Mouse (Mus musculus) midbrain, embryonic 12.5 days (tissue): ENCODE measurements around the gene Ust. TPM values are rescaled to one million over a fixed set of nuclear protein-coding genes. Genes with fewer than 3 reads are reported as not detected.
A peak's percentile ranks its signal among the peaks of the same experiment; 100 is the strongest.

Experiments
- ATAC-seq: fragments of 200-750 bp; cut with Nextera tagmentation; 2 replicates; pipeline ENCODE4 v1.8.0; 2017; ENCODE audit warnings: low read depth, moderate TSS enrichment, moderate library complexity; ENCODE audit not compliant: low FRiP score
- H3K27ac ChIP-seq: fragments of 300-500 bp; sonication (generic); replicated peaks from 2 replicates; pipeline ENCODE4 v1.5.1; 2016; ENCODE audit warnings: mild to moderate bottlenecking
- H3K27me3 ChIP-seq: fragments of 300-500 bp; sonication (generic); 2 replicates; pipeline ENCODE4 v1.6.1; 2016; ENCODE audit warnings: mild to moderate bottlenecking
- H3K36me3 ChIP-seq: fragments of 300-500 bp; sonication (generic); 2 replicates; pipeline ENCODE4 v1.6.1; 2016
- H3K4me1 ChIP-seq: fragments of 300-500 bp; sonication (generic); 2 replicates; pipeline ENCODE4 v1.6.1; 2016
- H3K4me2 ChIP-seq: fragments of 300-500 bp; sonication (generic); replicated peaks from 2 replicates; pipeline ENCODE4 v1.6.1; 2016; ENCODE audit warnings: mild to moderate bottlenecking, moderate library complexity
- H3K4me3 ChIP-seq: fragments of 300-500 bp; sonication (generic); 2 replicates; pipeline ENCODE4 v1.5.1; 2016; ENCODE audit warnings: mild to moderate bottlenecking
- H3K9ac ChIP-seq: fragments of 300-500 bp; sonication (generic); replicated peaks from 2 replicates; pipeline ENCODE4 v1.6.1; 2016; ENCODE audit warnings: mild to moderate bottlenecking, moderate library complexity
- H3K9me3 ChIP-seq: fragments of 300-500 bp; sonication (generic); 2 replicates; pipeline ENCODE4 v1.6.1; 2016; ENCODE audit warnings: mild to moderate bottlenecking
- WGBS: fragments of 180-500 bp; shearing (Covaris S2); methylation state at CpG from one replicate; pipeline ENCODE4 v1.1.7; 2016; 5-methylcytosine and 5-hydroxymethylcytosine counted together
- polyA plus RNA-seq: library from polyadenylated mRNA; unstranded; fragments of >200 nt; fragmentation: Nextera tagmentation; extraction: Ambion mirVana; gene quantifications from 2 replicates; pipeline ENCODE4 v1.2.1, GENCODE M21; 2016

The Ust gene
- polyA plus RNA-seq, 1 experiment from 2014 or later, result 4.0 TPM

GRCm38 (mm10) chr10:8297214-8297613 lies 221.4 kb downstream of the Ust start:
- no peak overlapping the region for H3K4me3 ChIP-seq
- H3K9me3 ChIP-seq, result no peaks in the 10 kb centered on the region
- ATAC-seq, result no peak
- H3K4me1 ChIP-seq, result peaks cover 5% of the 10 kb centered on the region; the same call in 1 of the 2 replicates
- 11% methylated on average over 2 of the region's 2 CpGs for WGBS
- H3K36me3 ChIP-seq, result no peaks in the 10 kb centered on the region
- no peaks in the 10 kb centered on the region for H3K27me3 ChIP-seq
- no peak overlapping the region for H3K9ac ChIP-seq
- H3K27ac ChIP-seq, result no peak overlapping the region
- no peak overlapping the region for H3K4me2 ChIP-seq

GRCm38 (mm10) chr10:8290661-8291060 lies 228.0 kb downstream of the Ust start:
- H3K4me2 ChIP-seq, result no peak overlapping the region
- H3K4me1 ChIP-seq, result 0 out of 2 replicates have a peak, but pooled peaks cover 3% of the 10 kb centered on the region
- ATAC-seq, result no peak
- no peak overlapping the region for H3K27ac ChIP-seq
- no peaks in the 10 kb centered on the region for H3K27me3 ChIP-seq
- H3K36me3 ChIP-seq, result no peaks in the 10 kb centered on the region
- no peak overlapping the region for H3K9ac ChIP-seq
- H3K4me3 ChIP-seq, result no peak overlapping the region
- 57% methylated on average over 5 of the region's 5 CpGs for WGBS
- no peaks in the 10 kb centered on the region for H3K9me3 ChIP-seq

DNA sequence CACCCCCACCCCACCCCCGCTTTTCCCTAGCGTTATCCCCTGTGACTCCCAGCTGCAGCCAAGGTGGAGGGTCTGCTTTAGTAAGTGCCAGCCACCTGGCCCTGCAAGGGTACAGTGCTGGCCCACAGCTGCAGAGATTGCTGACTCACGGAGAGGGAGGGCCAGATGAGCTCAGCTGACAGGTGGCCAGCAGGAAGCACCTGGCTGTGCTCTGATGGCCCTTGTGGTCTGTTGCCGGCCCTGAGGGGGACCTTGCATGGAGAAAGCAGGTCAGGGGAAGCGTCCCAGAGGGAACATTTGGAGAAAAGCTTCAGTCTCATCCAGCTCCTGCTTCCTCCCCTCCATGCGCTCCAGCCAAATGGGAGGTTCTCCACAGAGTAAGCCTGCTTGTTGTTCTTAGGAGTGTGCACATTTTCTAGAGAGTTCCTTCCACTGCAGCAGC lies 231.3 kb downstream of the Ust start:
- Histone ChIP-seq H3K4me1 (0 out of 2 replicates have a peak, but pooled peaks cover 3% of the 10 kb centered on the region), H3K27ac (no peak overlapping the region), H3K4me3 (no peak overlapping the region), H3K36me3 (no peaks in the 10 kb centered on the region), H3K9me3 (no peaks in the 10 kb centered on the region), H3K9ac (no peak overlapping the region), H3K4me2 (no peak overlapping the region), H3K27me3 (no peaks in the 10 kb centered on the region)
- WGBS, result 21% methylated on average over 6 of the region's 6 CpGs
- ATAC-seq, result no peak

- H3K36me3 ChIP-seq, result no peaks in the 10 kb centered on the region
- 0 out of 2 replicates have a peak, but pooled peaks cover 3% of the 10 kb centered on the region for H3K4me1 ChIP-seq
- no peak overlapping the region for H3K4me2 ChIP-seq
- no peak overlapping the region for H3K4me3 ChIP-seq
- no peaks in the 10 kb centered on the region for H3K9me3 ChIP-seq
- no peak overlapping the region for H3K9ac ChIP-seq
- no peaks in the 10 kb centered on the region for H3K27me3 ChIP-seq
- 77% methylated on average over 3 of the region's 3 CpGs for WGBS
- no peak for ATAC-seq
- no peak overlapping the region for H3K27ac ChIP-seq
These were observed 234.6 kb downstream of the Ust start for GRCm38 (mm10) chr10:8283991-8284390.

- Histone ChIP-seq H3K9me3 (no peaks in the 10 kb centered on the region), H3K4me3 (no peak overlapping the region), H3K27me3 (no peaks in the 10 kb centered on the region), H3K4me1 (no peaks in the 10 kb centered on the region), H3K36me3 (no peaks in the 10 kb centered on the region), H3K27ac (no peak overlapping the region), H3K9ac (no peak overlapping the region), H3K4me2 (no peak overlapping the region)
- 77% methylated on average over 5 of the region's 5 CpGs for WGBS
- no peak for ATAC-seq
These were observed 241.5 kb downstream of the Ust start for GRCm38 (mm10) chr10:8277094-8277493.

DNA sequence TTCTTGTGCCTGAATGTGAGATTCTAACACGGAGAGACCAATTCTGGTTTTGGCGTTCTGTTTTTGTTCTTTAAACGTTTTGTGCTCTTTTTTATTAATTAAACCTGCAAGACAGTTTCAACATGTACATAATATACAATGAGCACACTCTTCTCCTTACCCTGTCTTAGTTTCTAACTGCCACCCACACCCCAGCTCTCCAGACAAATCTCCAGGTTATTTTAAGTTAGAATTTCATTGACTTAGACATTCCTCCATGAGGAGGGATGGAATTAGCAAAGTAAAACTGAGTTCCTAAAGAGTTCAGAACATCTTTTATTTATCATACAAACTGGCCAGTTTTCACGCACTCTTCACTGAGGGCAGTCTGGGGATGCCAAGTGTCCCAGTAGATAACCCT lies 248.9 kb downstream of the Ust start:
- no peaks in the 10 kb centered on the region for H3K27me3 ChIP-seq
- H3K4me1 ChIP-seq, result no peaks in the 10 kb centered on the region
- 94% methylated on average over 4 of the region's 4 CpGs for WGBS
- no peak overlapping the region for H3K27ac ChIP-seq
- ATAC-seq, result no peak
- no peak overlapping the region for H3K4me3 ChIP-seq
- no peak overlapping the region for H3K9ac ChIP-seq
- H3K4me2 ChIP-seq, result no peak overlapping the region
- H3K36me3 ChIP-seq, result no peaks in the 10 kb centered on the region
- no peaks in the 10 kb centered on the region for H3K9me3 ChIP-seq

- H3K27ac ChIP-seq, result no peak overlapping the region
- no peak overlapping the region for H3K9ac ChIP-seq
- H3K9me3 ChIP-seq, result no peaks in the 10 kb centered on the region
- ATAC-seq, result no peak
- H3K4me1 ChIP-seq, result no peaks in the 10 kb centered on the region
- 54% methylated on average over 4 of the region's 4 CpGs for WGBS
- no peaks in the 10 kb centered on the region for H3K36me3 ChIP-seq
- no peak overlapping the region for H3K4me3 ChIP-seq
- H3K27me3 ChIP-seq, result no peaks in the 10 kb centered on the region
- no peak overlapping the region for H3K4me2 ChIP-seq
These were observed 258.9 kb downstream of the Ust start for GRCm38 (mm10) chr10:8259716-8260115.

- Histone ChIP-seq H3K4me2 (no peak overlapping the region), H3K9ac (no peak overlapping the region), H3K4me1 (no peaks in the 10 kb centered on the region), H3K4me3 (no peak overlapping the region), H3K27ac (no peak overlapping the region), H3K27me3 (no peaks in the 10 kb centered on the region), H3K9me3 (no peaks in the 10 kb centered on the region), H3K36me3 (no peaks in the 10 kb centered on the region)
- ATAC-seq, result no peak
- WGBS, result 93% methylated on average over 3 of the region's 3 CpGs
These were observed 268.6 kb downstream of the Ust start for GRCm38 (mm10) chr10:8250005-8250404.

DNA sequence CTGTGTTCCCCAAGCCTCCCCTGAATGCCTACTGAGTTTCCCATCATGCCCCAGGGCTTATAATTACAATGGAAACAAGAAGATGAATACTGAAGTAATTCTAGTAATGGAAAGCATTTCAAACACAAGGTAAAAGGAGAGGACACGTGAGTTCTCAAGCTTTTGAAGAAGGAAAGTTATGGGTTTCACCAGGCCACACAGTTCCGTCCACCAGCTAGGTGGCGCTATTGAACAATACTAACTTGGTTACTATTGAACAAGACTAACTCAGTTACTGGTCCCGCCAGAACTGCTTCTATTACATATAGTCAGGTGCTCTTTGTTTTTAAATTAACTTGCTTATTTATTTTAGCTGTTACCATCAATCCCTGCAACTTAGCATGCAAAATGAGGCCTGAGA lies 276.3 kb downstream of the Ust start:
- H3K9ac ChIP-seq, result no peak overlapping the region
- 10% methylated on average over 4 of the region's 4 CpGs for WGBS
- no peaks in the 10 kb centered on the region for H3K36me3 ChIP-seq
- H3K4me3 ChIP-seq, result no peak overlapping the region
- H3K4me1 ChIP-seq, result no peaks in the 10 kb centered on the region
- H3K27me3 ChIP-seq, result no peaks in the 10 kb centered on the region
- H3K27ac ChIP-seq, result no peak overlapping the region
- no peak overlapping the region for H3K4me2 ChIP-seq
- no peak for ATAC-seq
- H3K9me3 ChIP-seq, result no peaks in the 10 kb centered on the region

DNA sequence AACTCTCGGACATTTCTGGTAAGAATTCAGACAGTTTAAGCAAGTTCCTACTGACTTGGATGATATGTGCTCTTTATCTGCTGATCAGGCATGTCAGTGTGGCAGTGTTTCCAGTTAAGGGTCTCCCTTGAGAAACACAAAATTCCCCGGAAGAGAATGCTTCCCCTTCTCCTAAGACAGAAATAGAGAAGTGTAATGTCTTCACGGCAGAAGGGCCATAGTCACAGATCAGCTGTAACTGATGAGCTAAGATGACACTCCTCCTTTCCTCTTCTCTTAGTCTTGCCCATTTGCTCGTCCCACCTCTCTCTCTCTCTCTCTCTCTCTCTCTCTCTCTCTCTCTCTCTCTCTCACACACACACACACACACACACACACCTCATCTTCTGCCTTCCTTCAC lies 277.9 kb downstream of the Ust start:
- Histone ChIP-seq H3K27ac (no peak overlapping the region), H3K4me3 (no peak overlapping the region), H3K4me2 (no peak overlapping the region), H3K36me3 (no peaks in the 10 kb centered on the region), H3K9ac (no peak overlapping the region), H3K27me3 (no peaks in the 10 kb centered on the region), H3K4me1 (no peaks in the 10 kb centered on the region), H3K9me3 (no peaks in the 10 kb centered on the region)
- 64% methylated on average over 4 of the region's 4 CpGs for WGBS
- no peak for ATAC-seq

DNA sequence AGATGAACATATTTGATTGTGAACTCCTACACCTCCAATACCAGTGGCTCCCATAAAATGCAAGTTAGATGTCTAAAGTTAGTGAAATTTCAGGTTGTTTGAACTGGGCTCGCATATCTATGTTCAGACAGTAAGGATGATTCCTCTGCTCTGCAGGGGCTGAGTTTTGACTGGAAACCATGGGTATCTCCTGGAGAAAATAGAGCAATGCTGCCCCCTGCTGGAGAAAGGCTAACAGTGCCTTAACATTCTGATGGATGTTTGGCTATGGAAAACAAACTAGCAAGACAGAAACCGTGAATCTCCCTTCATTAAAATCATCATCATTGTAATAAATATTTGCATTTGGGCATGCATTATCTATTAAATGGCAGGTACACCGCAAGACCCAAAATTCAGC lies 278.4 kb downstream of the Ust start:
- H3K9me3 ChIP-seq, result 0 out of 2 replicates have a peak, but pooled peaks cover 1% of the 10 kb centered on the region
- 12% methylated on average over 3 of the region's 3 CpGs for WGBS
- H3K36me3 ChIP-seq, result no peaks in the 10 kb centered on the region
- peak; percentile 60; the same call in 1 of the 2 replicates for ATAC-seq
- no peaks in the 10 kb centered on the region for H3K27me3 ChIP-seq
- no peak overlapping the region for H3K4me2 ChIP-seq
- no peaks in the 10 kb centered on the region for H3K4me1 ChIP-seq
- H3K27ac ChIP-seq, result no peak overlapping the region
- no peak overlapping the region for H3K4me3 ChIP-seq
- no peak overlapping the region for H3K9ac ChIP-seq

DNA sequence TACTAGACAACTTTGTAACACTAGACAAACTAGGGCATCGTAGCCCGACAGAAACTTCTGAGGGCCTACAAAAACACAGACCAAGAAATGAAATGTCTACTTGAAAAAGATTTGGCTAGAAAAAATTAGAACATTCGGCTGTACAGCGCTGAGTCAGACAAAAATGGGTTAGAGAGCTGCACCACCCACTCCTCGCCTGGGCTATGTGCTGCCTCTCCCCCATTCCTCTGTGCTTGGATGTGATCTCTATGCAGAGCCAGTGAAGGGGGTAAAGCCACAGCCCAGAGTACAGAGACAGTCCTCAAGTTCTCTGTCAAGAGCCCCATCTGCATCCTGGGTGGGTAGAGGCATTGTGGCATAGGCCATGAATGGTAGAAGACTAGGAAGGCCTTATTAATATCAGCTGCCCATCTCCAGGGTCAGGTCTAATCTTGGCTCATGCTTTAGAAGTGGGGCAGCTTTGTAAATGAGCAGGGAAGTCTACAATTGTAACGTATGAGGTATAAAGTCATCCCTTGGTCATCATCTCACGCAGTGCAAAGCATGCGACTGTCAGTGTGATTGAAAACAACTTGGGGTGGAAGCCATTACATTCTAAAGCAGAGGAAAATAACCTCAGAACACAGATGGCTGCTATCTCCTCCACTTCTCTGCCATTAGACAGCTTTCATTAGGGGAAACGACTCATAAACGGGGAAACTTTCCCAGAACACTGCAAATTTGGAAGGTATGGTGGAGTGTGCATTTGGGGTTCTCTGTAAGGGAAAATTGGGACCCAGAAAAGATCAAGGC lies 281.6 kb downstream of the Ust start:
- Histone ChIP-seq H3K4me2 (no peak overlapping the region), H3K9me3 (peaks cover 6% of the 10 kb centered on the region; the same call in 1 of the 2 replicates), H3K27ac (no peak overlapping the region), H3K27me3 (no peaks in the 10 kb centered on the region), H3K4me3 (no peak overlapping the region), H3K36me3 (no peaks in the 10 kb centered on the region), H3K4me1 (no peaks in the 10 kb centered on the region), H3K9ac (no peak overlapping the region)
- WGBS, result 94% methylated on average over 10 of the region's 10 CpGs
- no peak for ATAC-seq
